Mouse (Mus musculus): Measurements from ENCODE around the gene Tbc1d4.

DNA sequence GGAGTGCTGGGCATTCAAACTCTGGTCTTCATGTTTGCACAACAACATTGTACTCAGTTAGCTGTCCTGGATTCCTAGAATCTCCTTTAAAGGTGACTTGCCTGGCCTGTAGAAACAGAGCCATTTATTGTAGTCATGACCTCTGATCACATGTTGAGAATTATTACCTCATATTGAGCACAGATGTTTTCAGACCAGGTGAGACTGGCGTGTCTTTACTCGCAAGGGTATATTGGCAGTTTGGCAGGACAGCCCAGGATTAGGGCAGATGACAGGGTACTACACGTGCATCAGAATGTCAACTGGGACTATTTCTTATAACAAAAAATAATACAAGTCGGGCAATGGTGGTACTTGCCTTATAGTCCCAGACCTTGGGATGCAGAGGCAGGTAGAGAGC lies 41.6 kb upstream of the Tbc1d4 start:
- TF ChIP-seq HCFC1 (IDR thresholded peaks at IDR 0.05; ENCODE audit: low read depth, low read length) (no peak), EP300 (IDR thresholded peaks at IDR 0.05; ENCODE audit: low read depth in 1 of 2, low read length in 2 of 2) (no peak), CTCF (IDR thresholded peaks at IDR 0.05 in 2 of 3, conservative IDR thresholded peaks at IDR 0.05 in 1 of 3; ENCODE audit: control insufficient read depth in 1 of 3, insufficient read depth in 1 of 3, low read depth in 2 of 3, low read length in 3 of 3, poor library complexity in 1 of 3, severe bottlenecking in 1 of 3) (no peak), ELF1 (IDR thresholded peaks at IDR 0.05; ENCODE audit: low read depth, low read length) (no peak), ZNF384 (IDR thresholded peaks at IDR 0.05; ENCODE audit: low read depth, low read length) (no peak), CHD2 (IDR thresholded peaks at IDR 0.05; ENCODE audit: low read length) (no peak), MEF2A (IDR thresholded peaks at IDR 0.05; ENCODE audit: extremely low read depth, insufficient replicate concordance, low read depth, low read length, poor library complexity, severe bottlenecking) (no peak), SMC3 (IDR thresholded peaks at IDR 0.05; ENCODE audit: low read depth, low read length) (no peak)

Data from MEL (cell line).